Mouse (Mus musculus): ENCODE measurements around the gene Gm20388.

Gm20388 gene

DNA sequence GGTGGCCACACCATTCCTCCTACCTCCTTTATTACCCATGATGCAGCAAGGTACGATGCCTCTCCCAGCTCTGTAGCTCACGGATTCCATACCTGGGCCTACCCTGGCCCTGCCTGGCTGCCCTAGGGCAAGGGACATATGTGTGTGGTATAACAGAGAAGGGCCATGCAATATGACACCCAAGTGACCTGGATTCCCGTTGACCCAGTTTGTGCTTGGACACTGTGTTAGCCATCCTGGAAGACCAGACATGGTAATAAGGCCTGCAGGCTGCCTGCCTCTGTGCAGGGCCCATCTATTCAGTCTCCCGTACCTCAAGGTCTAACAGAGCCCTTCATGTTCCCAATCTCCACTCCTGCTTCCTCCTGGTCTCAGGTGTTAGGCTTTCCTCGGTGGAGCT, 517.9 kb downstream of the Gm20388 start:
- DNase-seq = no peak

DNA sequence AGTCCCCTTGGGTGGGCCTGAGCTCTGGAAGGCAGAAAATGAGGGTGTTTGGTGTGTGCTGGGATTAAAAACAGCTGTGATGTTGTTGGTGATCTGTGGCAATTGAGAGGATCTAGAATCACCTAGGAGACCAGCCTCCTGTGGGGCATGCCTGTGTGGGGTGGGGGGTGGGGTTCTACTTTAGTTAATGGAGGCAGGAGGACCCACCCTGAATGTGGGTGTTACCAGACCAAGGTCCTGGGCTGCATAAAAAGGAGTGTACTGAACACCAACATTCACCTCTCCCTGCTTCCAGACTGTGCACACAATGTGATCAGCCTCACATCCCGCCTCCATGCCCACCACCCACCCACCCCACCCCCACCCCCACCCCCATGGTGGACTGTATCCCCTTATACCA, 518.5 kb downstream of the Gm20388 start:
- DNase-seq = no peak

DNA sequence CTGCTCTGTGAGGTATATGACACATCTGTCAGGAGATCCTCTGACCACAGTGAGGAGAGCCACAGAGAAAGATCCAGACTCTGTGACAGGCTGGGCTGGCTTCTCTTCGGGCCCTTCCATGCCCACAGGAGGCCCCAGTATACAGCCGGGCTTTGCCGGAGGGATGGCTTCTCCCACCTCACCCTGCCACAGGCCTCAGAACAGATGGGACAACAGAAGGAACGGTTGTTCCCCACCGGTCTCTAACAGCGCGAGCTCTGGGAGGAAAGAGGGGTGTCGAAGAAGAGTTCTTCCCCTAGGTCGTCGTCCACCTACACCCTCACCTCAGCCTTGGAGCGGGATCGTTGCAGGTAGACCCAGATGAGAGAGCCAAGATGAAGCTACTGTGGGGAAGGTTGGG, 520.4 kb downstream of the Gm20388 start:
- DNase-seq = no peak

DNA sequence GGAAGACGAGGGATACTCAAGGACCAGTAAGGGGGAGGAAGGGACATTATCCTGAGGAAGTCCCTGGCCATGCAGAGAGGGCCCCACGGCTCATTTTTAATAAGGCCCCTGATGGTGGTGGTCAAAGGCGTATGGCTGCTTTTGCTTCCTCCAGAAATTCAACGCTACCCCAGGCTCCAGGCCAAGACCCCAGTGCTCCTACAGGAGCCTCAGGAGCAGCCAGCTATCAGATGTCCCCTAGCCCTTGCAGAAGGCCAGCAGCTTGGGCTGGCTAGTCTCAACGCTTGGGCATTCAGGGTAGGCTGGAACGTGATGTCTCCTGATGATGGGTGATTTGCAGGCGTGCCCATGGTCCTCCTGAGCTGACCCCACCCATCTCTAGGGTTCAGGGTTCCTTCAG, 521.8 kb downstream of the Gm20388 start:
- DNase-seq = no peak

DNA sequence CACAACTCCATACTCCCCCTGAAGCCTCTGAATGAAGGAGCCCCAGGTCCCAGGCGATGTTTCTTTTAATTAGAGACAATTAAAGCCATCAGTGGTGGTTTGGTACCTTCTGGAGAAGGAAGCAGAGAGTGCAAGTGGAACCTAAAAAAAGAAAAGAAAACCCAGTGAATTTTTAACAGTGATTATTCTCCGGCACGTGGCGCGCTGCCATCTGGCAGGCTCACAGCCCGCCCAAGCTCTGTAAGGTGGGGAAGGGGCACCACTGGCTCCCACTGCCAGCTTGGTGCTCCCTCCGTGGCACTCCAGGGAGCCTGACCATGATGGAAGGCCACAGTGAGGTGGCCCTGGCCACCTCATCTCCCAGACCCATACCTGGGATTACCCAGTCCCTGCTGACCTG, 522.5 kb downstream of the Gm20388 start:
- no peak for DNase-seq

DNA sequence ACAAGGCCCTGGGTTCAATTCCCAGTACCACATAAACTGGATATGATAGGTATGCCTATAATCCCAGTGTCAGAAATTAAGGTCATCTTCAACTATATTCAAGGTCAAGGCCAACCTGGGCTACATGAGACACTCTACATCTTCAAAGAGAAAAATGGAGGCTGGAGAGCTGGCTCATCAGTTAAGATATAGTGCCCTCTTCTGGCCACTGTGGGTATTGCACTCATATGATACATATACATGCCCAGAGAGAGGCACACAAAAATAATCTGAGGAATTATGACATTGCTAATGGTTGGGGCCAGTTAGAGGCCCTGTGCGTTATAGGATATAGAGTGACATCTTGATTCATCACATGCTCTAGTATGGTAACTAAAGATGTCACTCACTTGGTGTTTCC, 523.1 kb downstream of the Gm20388 start:
- peak; percentile 48 to 60 for DNase-seq

DNA sequence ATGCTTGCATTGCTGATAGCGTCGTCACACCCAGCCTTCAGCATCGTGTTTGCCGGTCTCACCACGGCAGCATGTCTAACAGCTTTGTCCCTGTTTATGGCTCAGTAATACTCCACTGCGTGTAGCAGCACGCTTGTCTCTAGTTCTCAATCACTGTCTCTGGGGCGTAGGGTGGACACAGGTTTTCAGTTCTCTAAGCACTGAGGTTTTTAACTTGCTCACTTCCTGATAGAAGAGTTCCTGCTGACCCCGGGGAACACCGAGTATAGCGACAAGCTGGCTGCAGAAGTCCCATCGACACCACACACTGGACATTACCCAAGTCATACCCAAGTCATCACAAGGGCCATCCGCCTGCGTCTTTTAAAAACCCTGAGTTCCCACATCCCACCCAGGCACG, 525.1 kb downstream of the Gm20388 start:
- DNase-seq = no peak

DNA sequence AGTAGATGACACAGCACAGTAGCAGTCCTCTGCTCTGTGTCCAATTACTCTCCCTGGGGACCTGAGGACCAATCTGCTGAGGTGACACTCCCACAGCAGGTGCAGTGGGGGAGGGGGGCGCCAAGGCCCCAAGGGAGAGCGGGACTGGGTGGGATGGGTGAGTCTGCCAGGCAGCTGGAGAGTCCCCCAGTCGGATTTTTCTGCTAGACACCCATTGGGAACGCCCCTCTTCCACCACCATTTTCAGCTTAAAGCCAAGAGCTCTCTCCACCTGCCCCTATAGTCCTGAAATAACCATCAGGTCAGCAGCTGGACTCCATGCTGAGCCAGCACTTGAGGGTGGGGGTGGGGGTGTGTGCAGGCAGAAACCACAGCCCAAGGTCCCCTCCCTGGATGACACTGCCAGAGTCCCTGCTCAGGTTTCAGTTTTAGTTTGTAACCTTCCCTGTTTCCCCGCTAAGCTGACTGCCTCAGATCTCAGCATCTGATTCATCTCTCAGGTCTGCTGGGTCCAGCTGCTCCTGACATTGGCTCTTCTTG, 525.9 kb downstream of the Gm20388 start:
- peak in 1 of 2 experiments; percentile 9 for DNase-seq

DNA sequence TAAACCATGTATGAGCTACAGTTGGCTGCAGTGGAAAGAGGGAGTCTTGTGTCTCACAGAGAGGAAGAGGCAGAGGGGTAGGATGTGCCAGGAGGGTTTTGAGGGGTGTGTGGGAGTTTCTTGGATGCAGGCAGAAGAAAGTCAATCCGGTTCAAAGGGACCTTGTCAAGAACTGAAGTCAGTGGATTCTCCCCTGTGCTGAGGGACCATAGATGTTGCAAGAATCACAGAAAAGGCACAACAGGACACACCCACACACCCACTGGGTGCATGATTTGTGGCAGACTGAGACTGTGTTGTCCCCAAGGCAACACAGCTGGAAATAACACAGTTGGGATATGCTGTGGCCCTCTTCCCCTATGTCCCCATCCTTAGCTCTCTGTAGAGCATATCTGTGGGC, 526.6 kb downstream of the Gm20388 start:
- DNase-seq = no peak

DNA sequence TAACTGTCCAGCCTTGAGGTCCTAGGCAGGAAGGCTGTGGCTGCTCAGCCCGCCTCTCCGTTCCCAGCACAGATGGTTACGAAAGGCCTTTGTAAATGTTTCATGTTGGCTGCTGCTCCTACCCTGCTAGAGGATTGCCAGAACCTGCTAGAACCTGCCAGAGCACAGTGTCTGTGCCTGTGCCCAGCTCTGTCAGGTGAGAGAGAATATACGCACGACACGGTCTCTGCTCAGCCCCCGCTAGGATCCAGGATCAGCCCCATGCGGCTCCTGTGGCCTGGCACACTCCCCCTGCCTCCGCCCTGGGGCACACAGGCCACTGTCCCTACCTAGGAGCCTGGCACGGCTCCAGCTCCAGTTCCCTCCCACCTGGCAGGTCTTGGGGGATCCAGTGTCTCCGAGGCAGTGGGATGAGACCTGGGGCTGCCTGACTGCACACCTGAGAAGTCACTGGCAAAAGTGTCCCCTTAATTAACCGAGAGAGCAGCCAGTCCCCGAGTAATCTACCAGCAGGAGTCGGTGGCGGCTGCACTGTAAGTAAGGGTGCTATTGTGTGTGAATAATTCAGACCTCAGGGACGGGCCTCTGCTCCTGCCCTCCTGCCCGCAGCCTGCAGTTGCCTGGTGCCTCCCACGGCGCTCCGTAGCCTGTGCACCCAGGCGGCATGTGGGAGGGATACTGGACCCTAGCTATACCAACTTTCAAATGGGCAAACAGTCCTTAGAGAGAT, 527.2 kb downstream of the Gm20388 start:
- no peak for DNase-seq

DNA sequence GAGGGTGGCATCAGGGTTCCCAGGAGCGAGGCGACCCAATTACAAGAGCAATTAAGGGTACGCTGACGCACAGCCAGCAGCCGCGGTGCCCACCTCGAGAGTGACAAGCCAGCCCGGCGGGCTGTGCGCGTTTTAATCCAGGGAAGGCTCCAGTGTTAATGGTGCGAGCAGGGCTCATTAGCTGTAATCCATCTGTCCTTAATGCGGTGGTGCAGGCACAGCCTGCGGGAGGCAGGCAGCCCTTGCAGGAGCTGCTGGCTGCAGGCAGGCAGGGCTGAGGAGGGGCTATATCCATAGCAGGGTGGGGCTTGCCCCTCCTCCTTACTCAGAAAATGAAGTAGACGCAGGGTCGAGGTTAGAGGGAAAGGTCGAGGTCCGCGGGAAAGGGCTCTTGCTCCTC, 528.7 kb downstream of the Gm20388 start:
- no peak for DNase-seq

DNA sequence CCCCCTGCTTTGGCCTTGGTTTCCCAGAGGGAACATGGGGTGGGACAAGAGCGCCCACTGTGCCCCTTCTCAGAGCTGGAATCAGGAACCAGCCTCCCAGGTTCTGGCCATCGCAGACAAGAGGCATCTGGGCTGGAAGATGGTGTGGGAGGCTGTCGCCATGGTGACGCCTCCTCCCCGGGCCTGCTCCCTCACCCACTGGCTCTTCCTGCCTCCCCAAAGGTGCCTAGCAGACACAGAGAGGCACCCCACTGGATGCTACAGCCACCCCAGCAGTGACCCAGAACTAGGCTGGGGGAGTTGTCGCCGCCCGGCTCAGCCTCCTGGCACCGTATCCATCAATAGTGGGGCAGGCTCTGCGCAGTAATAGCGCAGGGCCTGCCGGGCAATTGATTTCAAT, 530.1 kb downstream of the Gm20388 start:
- DNase-seq = no peak

DNA sequence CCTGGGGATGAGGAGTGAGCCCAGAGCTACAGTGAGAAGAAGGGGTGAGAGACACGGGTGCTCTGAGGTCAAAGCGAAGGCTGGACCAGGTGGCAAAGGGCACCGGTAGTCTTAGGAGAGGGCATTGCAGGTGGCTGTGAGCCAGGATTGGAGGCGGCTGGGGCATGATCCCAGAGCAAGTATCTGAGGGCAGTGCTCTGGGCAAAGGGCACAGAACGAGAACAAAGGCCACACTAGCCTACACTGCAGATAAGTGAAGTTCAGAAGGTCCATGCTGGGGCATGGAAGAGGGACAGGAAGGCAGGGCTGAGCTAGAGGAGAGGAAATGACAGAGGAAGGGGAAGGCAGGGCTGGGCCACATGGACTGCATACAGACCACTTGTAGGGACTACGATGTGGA, 531.0 kb downstream of the Gm20388 start:
- no peak for DNase-seq

DNA sequence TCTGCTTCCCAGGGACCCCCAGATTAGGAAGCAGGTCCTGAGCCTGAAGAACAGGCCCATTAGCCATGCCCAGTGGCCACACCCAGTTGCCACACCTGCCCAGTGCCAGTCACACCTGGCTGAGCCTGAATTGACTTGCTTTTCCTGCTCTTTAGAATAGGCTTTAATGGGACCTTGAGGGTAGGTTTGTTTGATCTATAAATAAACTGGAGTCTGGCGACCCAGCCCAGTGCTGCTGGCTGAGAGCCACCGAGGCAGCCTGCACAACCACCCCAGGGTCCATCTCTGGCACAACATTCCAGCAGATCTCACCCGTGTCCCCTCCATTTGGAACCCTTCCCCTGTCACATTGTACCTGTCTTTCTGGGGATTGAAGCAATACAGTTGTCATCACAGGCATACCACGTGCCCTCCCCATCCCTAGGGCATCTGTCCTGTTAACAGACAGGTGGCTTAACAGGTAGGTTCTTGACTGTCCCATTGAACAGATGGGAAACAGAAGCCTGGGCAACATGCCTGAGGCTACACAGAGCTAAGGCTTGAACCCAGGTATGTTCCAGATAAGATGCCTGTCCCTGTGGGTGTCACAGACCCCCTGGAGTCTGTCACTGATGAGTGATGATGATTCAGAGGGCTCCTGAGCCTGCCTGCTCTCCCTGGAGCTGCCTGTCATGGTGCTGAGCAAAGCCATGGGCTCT, 531.8 kb downstream of the Gm20388 start:
- DNase-seq = no peak

DNA sequence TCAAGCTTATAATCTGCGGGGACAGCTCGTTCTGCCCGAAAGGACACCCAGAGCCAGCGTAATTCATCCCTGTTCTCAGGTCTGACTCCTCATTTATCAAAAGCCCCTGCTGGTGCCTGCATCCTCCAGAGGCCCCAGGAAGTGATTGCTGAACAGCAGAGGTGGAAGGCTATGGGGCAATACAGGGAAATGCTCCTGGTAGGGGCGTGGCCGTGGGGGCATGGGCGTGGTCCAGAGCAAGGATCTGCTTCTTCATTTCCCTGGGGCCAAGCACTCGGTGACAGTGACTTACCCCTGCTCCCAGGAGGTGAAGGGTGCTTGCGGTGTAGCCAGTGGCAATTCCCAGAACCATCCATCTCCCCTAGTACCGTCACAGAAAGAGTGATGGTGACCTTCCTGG, 534.6 kb downstream of the Gm20388 start:
- peak; percentile 32 to 45 for DNase-seq

DNA sequence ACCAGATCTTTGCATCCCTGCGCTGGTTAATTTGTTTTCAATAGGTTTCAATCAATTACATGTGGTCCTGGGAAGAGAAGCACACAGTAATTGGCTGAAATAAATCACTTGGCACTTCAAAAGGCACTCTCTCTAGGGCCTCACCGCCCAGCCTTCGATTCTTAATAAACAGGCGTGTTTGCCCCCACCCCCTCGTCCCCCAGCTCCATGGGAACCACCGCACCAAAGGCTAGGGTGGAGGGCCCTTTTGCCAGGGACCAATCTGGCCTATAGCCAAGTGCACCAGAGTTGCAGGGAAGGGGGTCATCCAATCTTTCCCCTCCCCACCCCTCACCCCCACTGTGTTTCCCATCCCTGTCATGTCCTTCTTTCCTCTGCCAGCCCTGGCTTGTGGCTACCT, 537.5 kb downstream of the Gm20388 start:
- DNase-seq = no peak

DNA sequence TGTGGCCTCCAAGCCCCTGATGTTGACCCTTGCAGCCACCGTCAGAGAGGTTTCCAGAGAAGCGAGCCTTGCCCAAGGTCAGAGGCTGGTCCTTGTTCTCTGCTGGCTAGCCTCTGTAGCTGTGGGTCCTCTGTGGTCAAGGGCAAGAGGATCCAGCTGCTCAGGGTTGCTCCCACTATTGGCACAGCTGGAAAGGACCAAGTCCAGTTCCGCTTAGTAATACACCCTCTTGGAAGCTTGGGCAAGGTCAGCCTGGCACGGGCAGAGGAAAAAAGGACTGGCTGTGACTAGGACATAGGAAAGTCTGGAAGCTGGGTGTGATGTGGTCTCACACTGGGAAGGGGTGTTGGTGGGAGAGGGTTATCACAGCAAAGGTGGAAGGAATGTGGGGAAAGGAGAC, 538.5 kb downstream of the Gm20388 start:
- no peak for DNase-seq

DNA sequence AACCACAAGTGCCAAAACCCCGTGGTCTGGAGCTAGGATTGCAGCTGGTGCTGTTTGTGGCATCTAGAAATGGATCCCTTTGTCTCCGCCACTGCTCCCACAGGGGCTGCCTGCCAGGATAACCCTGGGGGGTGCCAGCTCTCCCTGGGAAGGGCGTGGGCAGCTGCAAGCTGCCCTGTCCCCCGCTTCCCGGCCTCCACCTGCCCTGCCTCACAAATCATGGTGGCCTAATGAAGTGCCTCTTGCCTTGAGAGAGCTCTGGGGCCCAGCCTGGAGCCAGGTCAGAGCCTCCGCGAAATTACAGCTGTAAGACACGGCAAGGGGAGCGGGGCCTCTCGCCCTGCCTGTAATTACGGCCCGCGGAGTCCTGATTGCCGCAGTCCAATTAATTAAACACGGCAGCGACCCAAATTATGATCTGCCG, 539.0 kb downstream of the Gm20388 start:
- DNase-seq = no peak

DNA sequence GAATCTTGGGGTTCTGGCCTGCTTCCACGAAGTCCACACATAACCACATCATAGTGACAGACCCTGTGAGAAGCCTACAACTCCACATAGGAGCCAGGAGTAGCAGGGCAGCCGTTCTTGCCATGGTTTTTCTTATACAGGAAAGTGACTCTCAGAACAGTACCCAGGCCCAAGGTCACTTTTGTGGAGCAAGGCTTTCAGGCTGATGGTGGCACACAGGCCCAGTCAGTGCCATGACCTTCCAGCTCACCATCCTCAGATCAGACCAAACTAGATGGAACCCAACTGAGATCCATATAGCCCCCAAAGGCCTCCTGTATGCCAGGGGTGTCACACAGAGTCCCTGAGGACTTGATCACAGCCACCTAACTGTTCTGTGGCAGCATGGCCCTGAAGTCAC, 541.5 kb downstream of the Gm20388 start:
- DNase-seq = no peak

DNA sequence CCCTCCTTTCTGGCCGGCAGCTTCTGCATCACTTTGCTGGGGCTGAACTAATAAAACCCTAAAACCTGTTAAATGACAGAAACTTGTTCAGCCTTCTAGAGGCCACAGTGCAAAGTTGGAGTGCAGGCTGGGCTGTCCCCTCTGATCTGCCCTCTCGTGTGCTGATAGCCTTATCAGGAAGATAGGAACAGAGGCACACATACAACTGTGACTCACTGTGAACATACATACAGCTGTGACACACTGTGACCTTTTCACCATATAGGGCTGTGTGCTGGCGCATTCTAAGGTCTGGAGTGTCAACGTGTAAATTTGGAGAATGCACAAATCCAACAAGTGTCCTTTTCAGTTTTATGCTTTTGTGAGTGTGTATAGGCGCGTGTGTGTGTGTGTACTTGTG, 543.8 kb downstream of the Gm20388 start:
- DNase-seq = no peak

DNA sequence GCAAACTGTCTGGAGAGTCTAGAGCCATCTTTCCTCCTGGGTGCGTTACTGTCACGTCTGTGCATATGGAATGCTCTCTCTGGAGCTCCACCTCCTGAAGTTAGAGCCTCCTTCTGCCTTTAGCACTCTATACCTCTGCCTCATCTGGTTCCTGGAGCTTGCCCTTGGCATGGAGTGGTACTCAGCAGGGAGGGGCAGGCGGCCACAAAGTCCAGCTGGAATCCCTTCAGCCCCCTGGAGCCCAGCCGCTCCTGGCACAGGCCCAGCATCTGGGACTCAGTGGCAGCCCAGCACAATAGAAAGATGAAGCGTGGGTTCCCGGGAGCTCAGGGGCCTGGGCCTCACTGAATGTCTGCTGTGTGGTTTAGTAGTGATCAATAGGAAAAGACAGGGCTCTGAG, 549.7 kb downstream of the Gm20388 start:
- DNase-seq = no peak

DNA sequence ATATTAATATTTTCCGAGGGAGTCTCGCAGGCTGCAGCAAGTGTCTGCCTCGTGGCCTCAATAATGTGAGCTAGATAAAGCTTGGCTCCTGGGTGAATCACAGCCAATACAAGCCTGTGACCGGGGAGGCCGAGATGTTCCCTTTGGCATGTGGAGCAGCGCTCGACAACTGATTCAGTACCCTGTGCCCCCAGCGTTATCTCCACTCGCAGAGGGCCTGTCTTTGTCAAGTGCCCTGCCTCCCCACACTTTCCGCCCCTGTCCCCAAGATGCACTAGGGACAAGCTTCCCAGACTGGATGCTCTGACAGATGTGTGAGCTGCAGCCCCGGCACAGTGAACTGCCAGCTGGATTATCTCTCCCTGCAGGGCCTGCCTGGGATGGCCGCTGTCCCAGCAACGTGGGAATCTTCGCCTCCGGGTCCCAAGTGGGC, 551.5 kb downstream of the Gm20388 start:
- no peak for DNase-seq

DNA sequence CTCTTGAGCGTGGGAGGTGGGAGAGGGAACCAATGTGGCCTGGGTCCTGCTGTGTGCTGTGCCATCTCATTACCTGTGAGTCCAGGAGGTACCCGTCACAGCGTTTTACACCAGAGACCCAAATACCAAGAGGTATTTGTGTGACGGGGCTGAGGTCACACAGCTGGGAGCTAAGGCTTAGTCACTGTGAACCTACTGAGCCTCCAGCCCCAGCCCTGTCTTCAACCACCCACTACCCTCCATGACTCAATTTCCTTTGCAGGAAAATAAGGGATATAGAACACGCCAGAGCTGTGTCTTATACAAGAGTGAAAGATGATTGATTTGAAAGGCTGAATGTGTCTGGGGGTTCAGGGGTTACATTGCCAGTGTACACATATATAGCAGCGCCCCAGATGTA, 552.0 kb downstream of the Gm20388 start:
- no peak for DNase-seq

DNA sequence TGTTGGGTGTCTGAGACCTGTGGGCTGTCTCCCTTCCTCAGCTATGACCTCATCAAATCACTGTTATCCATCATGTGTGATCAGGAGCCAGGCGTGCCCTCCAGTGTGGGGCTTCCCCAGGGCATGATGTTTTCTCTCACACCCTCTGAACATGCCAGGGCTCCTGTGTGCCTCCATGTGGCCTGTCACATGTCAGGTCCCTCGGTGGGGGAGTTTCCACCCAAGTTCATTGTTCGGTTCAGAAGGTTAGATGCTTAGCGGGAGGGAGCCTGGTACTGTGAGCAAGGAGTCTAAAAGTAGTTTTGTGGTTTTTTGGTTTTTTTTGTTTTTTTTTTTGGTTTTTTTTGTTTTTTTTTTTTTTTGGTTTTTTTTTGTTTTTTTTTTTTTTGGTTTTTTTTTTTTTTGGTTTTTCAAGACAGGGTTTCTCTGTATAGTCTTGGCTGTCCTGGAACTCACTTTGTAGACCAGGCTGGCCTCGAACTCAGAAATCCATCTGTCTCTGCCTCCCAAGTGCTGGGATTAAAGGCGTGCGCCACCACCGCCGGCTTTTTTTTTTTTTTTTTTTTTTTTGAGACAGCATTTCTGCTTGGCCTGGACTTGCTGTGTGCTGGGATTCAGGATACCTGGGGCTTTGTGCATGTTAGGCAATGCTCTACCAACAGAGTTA, 553.4 kb downstream of the Gm20388 start:
- DNase-seq = peak; percentile 65 to 75

All from B cell, adult 2 months (primary cell).